10 mouse cellular contexts compared by ENCODE assay signal in the genomic region with DNA sequence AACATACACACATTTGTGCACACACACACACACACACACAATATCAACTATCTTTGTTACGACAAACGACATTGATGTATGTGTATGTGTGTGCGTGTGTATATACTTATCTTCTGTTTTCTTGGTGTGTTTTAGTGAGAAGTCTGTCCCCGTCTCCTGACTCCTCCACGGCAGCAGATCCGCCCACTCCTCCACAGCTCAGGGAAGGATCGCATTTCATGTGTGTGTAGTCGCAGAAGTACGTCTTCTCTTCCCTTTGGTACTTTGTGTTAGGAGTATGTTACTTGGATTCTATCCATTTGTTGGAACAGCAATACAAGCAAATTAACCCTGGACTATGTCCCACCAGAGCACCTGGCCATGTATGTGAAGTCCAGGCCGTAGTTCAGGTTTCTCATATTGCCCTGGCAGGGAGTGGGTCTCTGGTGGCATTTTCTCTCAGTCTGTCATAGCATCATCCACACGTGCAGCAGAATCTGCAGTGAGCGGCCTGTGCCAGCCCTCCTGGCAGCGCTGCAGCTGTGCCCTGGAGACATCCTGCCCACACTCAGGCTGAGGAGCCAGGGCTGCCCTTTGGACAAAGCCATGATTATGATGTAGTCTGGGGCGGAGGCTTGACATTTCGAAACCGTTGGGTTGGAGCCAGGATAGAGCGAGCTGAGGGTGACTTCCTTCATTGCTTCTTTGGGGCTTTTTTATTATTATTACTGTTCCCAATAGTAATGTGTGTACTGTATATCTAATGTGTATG. TPM values are rescaled to one million over a fixed set of nuclear protein-coding genes. Genes with fewer than 3 reads are reported as not detected.
A peak's percentile ranks its signal among the peaks of the same experiment; 100 is the strongest.
DNase-seq lines count a peak whose midpoint lies in the region; ATAC-seq and TF ChIP-seq lines count a peak whose summit lies in the region.
"Had no signal": no experiment of that assay in that cellular context is flagged by ENCODE, and none has a peak within 500 bp of the region (broad histone marks: within the 10 kb centered on the region; RNA-seq: fewer than 3 reads in every experiment).

No protein-coding gene starts in this region.

- H3K9me3 ChIP-seq in embryonic facial prominence, embryonic 15.5 days (replicated peaks): no peaks in the 10 kb centered on the region
- H3K9me3 ChIP-seq: heart, embryonic 15.5 days; neural tube, embryonic 12.5 days had no signal

- H3K4me1 ChIP-seq in embryonic facial prominence, embryonic 15.5 days: peaks cover 13% of the 10 kb centered on the region; the same call in 1 of the 2 replicates
- peaks cover 12% of the 10 kb centered on the region; the same call in 1 of the 2 replicates for H3K4me1 ChIP-seq in kidney, adult 2 months (ENCODE audit: control insufficient read depth, insufficient read depth, low read length)
- H3K4me1 ChIP-seq: heart, embryonic 15.5 days had no signal

- peak; percentile 36 for DNase-seq in urinary bladder, adult 2 months (ENCODE audit: low spot score)
- DNase-seq in urinary bladder, postnatal 10 days (ENCODE audit: low spot score): no peak
- peak; percentile 91 for DNase-seq in kidney, adult 2 months
- peak; percentile 61 for DNase-seq in left cerebral cortex, postnatal 4 days
- peak; percentile 70 to 74 for DNase-seq in right cerebral cortex, postnatal 10 days (ENCODE audit: low spot score in 2 of 2)
- DNase-seq in thymus, adult 18-20 months: no peak

- H3K36me3 ChIP-seq in embryonic facial prominence, embryonic 15.5 days: peaks cover 58% of the 10 kb centered on the region
- no peaks in the 10 kb centered on the region for H3K36me3 ChIP-seq in kidney, adult 2 months (ENCODE audit: control insufficient read depth, insufficient read depth, low read length)

- no peak overlapping the region for H3K9ac ChIP-seq in embryonic facial prominence, embryonic 15.5 days
- H3K9ac ChIP-seq: heart, embryonic 15.5 days; neural tube, embryonic 12.5 days had no signal

- no peak overlapping the region for H3K4me3 ChIP-seq in embryonic facial prominence, embryonic 15.5 days (replicated peaks)
- no peak overlapping the region for H3K4me3 ChIP-seq in kidney, adult 2 months (ENCODE audit: insufficient read depth, low read depth, low read length)
- H3K4me3 ChIP-seq: heart, embryonic 15.5 days; neural tube, embryonic 12.5 days had no signal

- no peak for TF ChIP-seq CTCF in kidney, adult 2 months (conservative IDR thresholded peaks at IDR 0.05; ENCODE audit: insufficient read depth, insufficient read length, low read depth, low read length)

- peak; percentile 79 for ATAC-seq in embryonic facial prominence, embryonic 15.5 days (ENCODE audit: insufficient number of reproducible peaks, low FRiP score, low TSS enrichment, low read depth)
- ATAC-seq in erythroblast, adult 5-6 weeks (replicated peaks; ENCODE audit: low FRiP score, poor library complexity, severe bottlenecking): no peak

- 62% methylated on average over 17 of the region's 17 CpGs for WGBS in embryonic facial prominence, embryonic 15.5 days
- WGBS in kidney, adult 2 months: 57% methylated on average over 17 of the region's 17 CpGs

- intact Hi-C loops in left cerebral cortex, postnatal 4 days (cut with DNase I): no loop called here

- no peak for TF ChIP-seq POLR2A in kidney, adult 2 months (IDR thresholded peaks at IDR 0.05; ENCODE audit: low read depth, low read length)

- no peak overlapping the region for H3K4me2 ChIP-seq in embryonic facial prominence, embryonic 15.5 days (replicated peaks)
- H3K4me2 ChIP-seq: heart, embryonic 15.5 days; neural tube, embryonic 12.5 days had no signal

- H3K27ac ChIP-seq in embryonic facial prominence, embryonic 15.5 days (replicated peaks): peak overlapping the region; percentile 29; the same call in 1 of the 2 replicates
- peak overlapping the region; percentile 22; the same call in 1 of the 2 replicates for H3K27ac ChIP-seq in kidney, adult 2 months (ENCODE audit: insufficient read depth, low read depth, low read length)
- H3K27ac ChIP-seq: heart, embryonic 15.5 days; neural tube, embryonic 12.5 days had no signal

- H3K27me3 ChIP-seq in embryonic facial prominence, embryonic 15.5 days: no peaks in the 10 kb centered on the region
- H3K27me3 ChIP-seq in kidney, adult 2 months (replicated peaks; ENCODE audit: control insufficient read depth, insufficient read depth, low read length): no peaks in the 10 kb centered on the region
- H3K27me3 ChIP-seq: heart, embryonic 15.5 days; neural tube, embryonic 12.5 days had no signal

RNA-seq across cellular contexts. Expression of a gene that starts 28.9 kb away (rescaled TPM):
- 32.5 and 38.1 TPM in 2 replicates for polyA plus RNA-seq in urinary bladder, adult 2 months (2012; rRNA removed)
- polyA plus RNA-seq in embryonic facial prominence, embryonic 15.5 days (2015; fragmentation: Nextera tagmentation; extraction: Ambion mirVana): 13.7 and 15.2 TPM in 2 replicates
- polyA plus RNA-seq in kidney, adult 2 months (2012; rRNA removed): 23.4 and 23.9 TPM in 2 replicates
- total RNA-seq in left cerebral cortex, postnatal 4 days (2021): 10 to 100 TPM; 42.3 to 42.8 TPM
- 10.2 and 14.4 TPM in 2 replicates for total RNA-seq in erythroblast, adult 5-6 weeks (2015; ENCODE audit: low replicate concordance)
- 10.0 and 16.9 TPM in 2 replicates for total RNA-seq in erythroblast, adult 5-6 weeks (2017; ENCODE audit: low replicate concordance)

Comparison
In these comparisons a context has a peak if more than half of its experiments do, and no peak if none do; other contexts are left out.
1. DNase-seq: peak in urinary bladder, adult 2 months (single experiment), kidney, adult 2 months (single experiment), left cerebral cortex, postnatal 4 days (single experiment) and right cerebral cortex, postnatal 10 days (2 of 2); none in urinary bladder, postnatal 10 days (single experiment) and thymus, adult 18-20 months (0 of 2).